ENCODE assay signal across 11 mouse cellular contexts in genomic region chr11:72440597-72440964, GRCm38 (mm10). TPM values are rescaled to one million over a fixed set of nuclear protein-coding genes. Genes with fewer than 3 reads are reported as not detected.
A peak's percentile ranks its signal among the peaks of the same experiment; 100 is the strongest.
DNase-seq lines count a peak whose midpoint lies in the region; ATAC-seq and TF ChIP-seq lines count a peak whose summit lies in the region.
"Not testable (repeated sequence)": the region's sequence is repeated elsewhere in the genome, so short reads cannot be mapped to it uniquely, and the experiment has no call there.
"Had no signal": no experiment of that assay in that cellular context is flagged by ENCODE, and none has a peak within 500 bp of the region (broad histone marks: within the 10 kb centered on the region; RNA-seq: fewer than 3 reads in every experiment).

No protein-coding gene starts in this region.

- peaks cover 33 to 36% of the 10 kb centered on the region in 2 experiments for H3K36me3 ChIP-seq in CH12.LX (replicated peaks in 1 of 2; ENCODE audit: control insufficient read depth in 1 of 2, insufficient read depth in 1 of 2, low read length in 1 of 2)
- peaks cover 13% of the 10 kb centered on the region for H3K36me3 ChIP-seq in embryonic facial prominence, embryonic 11.5 days (replicated peaks; ENCODE audit: control insufficient read depth, insufficient read depth, low read depth, low read length)
- H3K36me3 ChIP-seq in forebrain, postnatal 0 days (ENCODE audit: insufficient read depth): peaks cover 33% of the 10 kb centered on the region
- H3K36me3 ChIP-seq in hindbrain, embryonic 13.5 days: peaks cover 36% of the 10 kb centered on the region
- peaks cover 30% of the 10 kb centered on the region for H3K36me3 ChIP-seq in kidney, postnatal 0 days (ENCODE audit: insufficient read depth, low read length)
- peaks cover 36% of the 10 kb centered on the region for H3K36me3 ChIP-seq in liver, embryonic 15.5 days (replicated peaks)
- peaks cover 33% of the 10 kb centered on the region for H3K36me3 ChIP-seq in midbrain, embryonic 14.5 days (ENCODE audit: control insufficient read depth, insufficient read depth, low read length)
- peaks cover 29% of the 10 kb centered on the region for H3K36me3 ChIP-seq in stomach, embryonic 15.5 days

- TF ChIP-seq CTCF in CH12.LX (conservative IDR thresholded peaks at IDR 0.05 in 1 of 2, IDR thresholded peaks at IDR 0.05 in 1 of 2; ENCODE audit: low read depth in 2 of 2, low read length in 2 of 2); forebrain, postnatal 0 days (IDR thresholded peaks at IDR 0.05; ENCODE audit: low read depth); kidney, postnatal 0 days (IDR thresholded peaks at IDR 0.05; ENCODE audit: low read depth): not testable (repeated sequence)

- H3K27me3 ChIP-seq in CH12.LX (replicated peaks); embryonic facial prominence, embryonic 11.5 days (ENCODE audit: control insufficient read depth, insufficient read depth, low read length); forebrain, postnatal 0 days (ENCODE audit: insufficient read depth, low read length); hindbrain, embryonic 13.5 days; kidney, postnatal 0 days (ENCODE audit: insufficient read depth, low read length); liver, embryonic 15.5 days; midbrain, embryonic 14.5 days (ENCODE audit: control insufficient read depth, insufficient read depth, low read length); stomach, embryonic 15.5 days (replicated peaks): not testable (repeated sequence)

- not testable (repeated sequence) for H3K9me3 ChIP-seq in CH12.LX (replicated peaks; ENCODE audit: low read length); embryonic facial prominence, embryonic 11.5 days (replicated peaks; ENCODE audit: control insufficient read depth, low read length); forebrain, postnatal 0 days (ENCODE audit: low read length); hindbrain, embryonic 13.5 days; kidney, postnatal 0 days (replicated peaks; ENCODE audit: low read length); liver, embryonic 15.5 days (replicated peaks); midbrain, embryonic 14.5 days (ENCODE audit: control insufficient read depth, low read length); stomach, embryonic 15.5 days

- H3K79me2 ChIP-seq in CH12.LX (replicated peaks; ENCODE audit: control insufficient read depth, extremely low read depth, insufficient read depth, poor library complexity, severe bottlenecking): peaks cover 38% of the 10 kb centered on the region

- not testable (repeated sequence) for H3K27ac ChIP-seq in CH12.LX (ENCODE audit: insufficient read depth, low read depth)
- H3K27ac ChIP-seq in embryonic facial prominence, embryonic 11.5 days (replicated peaks; ENCODE audit: low read depth, low read length): peak overlapping the region; percentile 53; the same call in 1 of the 2 replicates
- peak overlapping the region; percentile 97 for H3K27ac ChIP-seq in forebrain, postnatal 0 days (ENCODE audit: low read depth, low read length)
- H3K27ac ChIP-seq in hindbrain, embryonic 13.5 days: peak overlapping the region; percentile 92
- peak overlapping the region; percentile 91 for H3K27ac ChIP-seq in kidney, postnatal 0 days
- H3K27ac ChIP-seq in liver, embryonic 15.5 days (replicated peaks): peak overlapping the region; percentile 66
- H3K27ac ChIP-seq in midbrain, embryonic 14.5 days (replicated peaks; ENCODE audit: low read depth, low read length): peak overlapping the region; percentile 91
- peak overlapping the region; percentile 92 for H3K27ac ChIP-seq in stomach, embryonic 15.5 days

- not testable (repeated sequence) for TF ChIP-seq POLR2A in CH12.LX (IDR thresholded peaks at IDR 0.05; ENCODE audit: low read depth, low read length)

- peak overlapping the region; percentile 88 for H3K9ac ChIP-seq in CH12.LX (ENCODE audit: insufficient read depth, low read depth)
- peak overlapping the region; percentile 90 for H3K9ac ChIP-seq in embryonic facial prominence, embryonic 11.5 days (replicated peaks; ENCODE audit: low read length)
- H3K9ac ChIP-seq in forebrain, postnatal 0 days: peak overlapping the region; percentile 69
- H3K9ac ChIP-seq in hindbrain, embryonic 13.5 days: peak overlapping the region; percentile 91
- peak overlapping the region; percentile 91 for H3K9ac ChIP-seq in kidney, postnatal 0 days (ENCODE audit: low read depth, low read length)
- H3K9ac ChIP-seq in liver, embryonic 15.5 days: peak overlapping the region; percentile 65
- peak overlapping the region; percentile 75 for H3K9ac ChIP-seq in midbrain, embryonic 14.5 days (replicated peaks; ENCODE audit: low read length)
- H3K9ac ChIP-seq in stomach, embryonic 15.5 days: peak overlapping the region; percentile 58

- ATAC-seq in embryonic facial prominence, embryonic 11.5 days (replicated peaks; ENCODE audit: insufficient number of reproducible peaks, low FRiP score, low TSS enrichment, low read depth); kidney, postnatal 0 days (replicated peaks; ENCODE audit: low FRiP score, low read depth); liver, embryonic 15.5 days (ENCODE audit: insufficient read depth); midbrain, embryonic 14.5 days (ENCODE audit: low FRiP score, low TSS enrichment); stomach, embryonic 15.5 days (ENCODE audit: insufficient read depth, low FRiP score, low read depth): not testable (repeated sequence)
- ATAC-seq in forebrain, postnatal 0 days: peak; percentile 47
- ATAC-seq in hindbrain, embryonic 13.5 days (ENCODE audit: low FRiP score): peak; percentile 11; the same call in 1 of the 2 replicates

- H3K4me1 ChIP-seq in CH12.LX (ENCODE audit: control insufficient read depth in 1 of 2, insufficient read depth in 2 of 2): peaks cover 31 to 44% of the 10 kb centered on the region in 2 experiments
- not testable (repeated sequence) for H3K4me1 ChIP-seq in embryonic facial prominence, embryonic 11.5 days (ENCODE audit: control insufficient read depth, insufficient read depth, low read length); forebrain, postnatal 0 days (ENCODE audit: insufficient read depth); kidney, postnatal 0 days (replicated peaks; ENCODE audit: insufficient read depth, low read length); midbrain, embryonic 14.5 days (ENCODE audit: control insufficient read depth, insufficient read depth, low read length)
- H3K4me1 ChIP-seq in hindbrain, embryonic 13.5 days (replicated peaks): peaks cover 18% of the 10 kb centered on the region
- peaks cover 24% of the 10 kb centered on the region for H3K4me1 ChIP-seq in liver, embryonic 15.5 days (replicated peaks)
- H3K4me1 ChIP-seq in stomach, embryonic 15.5 days: peaks cover 13% of the 10 kb centered on the region

- dilution Hi-C loops in CH12.LX (cut with MboI; ENCODE audit: extremely low pct_ligation_motif_present, extremely low pct_unique_long_range_greater_than_20kb, low sequenced_read_pairs): not testable (repeated sequence)

- peak overlapping the region; percentile 54 for H3K4me2 ChIP-seq in CH12.LX (ENCODE audit: insufficient read depth, low read depth, poor library complexity, severe bottlenecking)
- peak overlapping the region; percentile 36 for H3K4me2 ChIP-seq in embryonic facial prominence, embryonic 11.5 days (ENCODE audit: low read depth, low read length)
- H3K4me2 ChIP-seq in forebrain, postnatal 0 days (ENCODE audit: low read depth): peak overlapping the region; percentile 77
- peak overlapping the region; percentile 99 for H3K4me2 ChIP-seq in hindbrain, embryonic 13.5 days
- peak overlapping the region; percentile 97 for H3K4me2 ChIP-seq in kidney, postnatal 0 days (ENCODE audit: low read length)
- peak overlapping the region; percentile 84 for H3K4me2 ChIP-seq in liver, embryonic 15.5 days
- H3K4me2 ChIP-seq in midbrain, embryonic 14.5 days (ENCODE audit: low read length): peak overlapping the region; percentile 86
- peak overlapping the region; percentile 76 for H3K4me2 ChIP-seq in stomach, embryonic 15.5 days

- TF ChIP-seq RAD21 in CH12.LX (IDR thresholded peaks at IDR 0.05; ENCODE audit: low read depth, low read length): not testable (repeated sequence)

- WGBS in embryonic facial prominence, embryonic 11.5 days: 50% methylated on average over 6 of the region's 6 CpGs
- 32% methylated on average over 6 of the region's 6 CpGs for WGBS in forebrain, postnatal 0 days
- WGBS in hindbrain, embryonic 13.5 days: 47% methylated on average over 6 of the region's 6 CpGs
- WGBS in kidney, postnatal 0 days: 46% methylated on average over 6 of the region's 6 CpGs
- WGBS in liver, embryonic 15.5 days (ENCODE audit: insufficient replicate concordance): 26% methylated on average over 6 of the region's 6 CpGs
- WGBS in midbrain, embryonic 14.5 days: 41% methylated on average over 6 of the region's 6 CpGs
- 37% methylated on average over 6 of the region's 6 CpGs for WGBS in stomach, embryonic 15.5 days

- in situ Hi-C loops in CH12.LX (cut with MboI; ENCODE audit: low pct_ligation_motif_present, low pct_unique_long_range_greater_than_20kb, low sequenced_read_pairs): loop anchor here (5.0 to 25.0 kb wide), 2 partner anchors 122 to 572 kb away; partner anchors contain the start of gene Camkk1

- H3K4me3 ChIP-seq in CH12.LX (replicated peaks in 1 of 3; ENCODE audit: low read depth in 2 of 3, low read length in 2 of 3, poor library complexity in 1 of 3): peak overlapping the region; percentile 75 to 91 (median 91)
- H3K4me3 ChIP-seq in embryonic facial prominence, embryonic 11.5 days (ENCODE audit: low read depth, low read length): peak overlapping the region; percentile 89
- peak overlapping the region; percentile 61 for H3K4me3 ChIP-seq in forebrain, postnatal 0 days (ENCODE audit: low read depth, low read length)
- peak overlapping the region; percentile 96 for H3K4me3 ChIP-seq in hindbrain, embryonic 13.5 days
- peak overlapping the region; percentile 77 for H3K4me3 ChIP-seq in kidney, postnatal 0 days (replicated peaks; ENCODE audit: low read depth, low read length)
- H3K4me3 ChIP-seq in liver, embryonic 15.5 days (replicated peaks): peak overlapping the region; percentile 74
- peak overlapping the region; percentile 84 for H3K4me3 ChIP-seq in midbrain, embryonic 14.5 days (replicated peaks; ENCODE audit: low read depth, low read length)
- peak overlapping the region; percentile 69 for H3K4me3 ChIP-seq in stomach, embryonic 15.5 days (replicated peaks)

- not testable (repeated sequence) for TF ChIP-seq EP300 in CH12.LX (IDR thresholded peaks at IDR 0.05; ENCODE audit: low read length)

- not testable (repeated sequence) for DNase-seq in CH12.LX (ENCODE audit: extremely low read depth); embryonic facial prominence, embryonic 11.5 days (ENCODE audit: low spot score); forebrain, postnatal 0 days; kidney, postnatal 0 days (ENCODE audit: low spot score); midbrain, embryonic 14.5 days

RNA-seq across cellular contexts. Expression of gene Mybbp1a, which starts 0.6 kb away (rescaled TPM):
- total RNA-seq in CH12.LX (2012; rRNA removed): 245 and 334 TPM in 2 replicates
- 115 and 174 TPM in 2 replicates for total RNA-seq in CH12.LX (2014; rRNA removed)
- 729 and 816 TPM in 2 replicates for polyA plus RNA-seq in CH12.LX (2012; ENCODE audit: insufficient read length, low read depth)
- polyA plus RNA-seq in embryonic facial prominence, embryonic 11.5 days (2014; fragmentation: Nextera tagmentation; extraction: Ambion mirVana): 171 and 191 TPM in 2 replicates
- total RNA-seq in forebrain, postnatal 0 days (2014; rRNA removed): 36.9 and 38.0 TPM in 2 replicates
- 50.0 and 52.4 TPM in 2 replicates for polyA plus RNA-seq in forebrain, postnatal 0 days (2015; fragmentation: Nextera tagmentation; extraction: Ambion mirVana)
- 74.5 and 79.9 TPM in 2 replicates for polyA plus RNA-seq in hindbrain, embryonic 13.5 days (2015; fragmentation: Nextera tagmentation; extraction: Ambion mirVana)
- 107 and 109 TPM in 2 replicates for polyA plus RNA-seq in kidney, postnatal 0 days (2015; fragmentation: Nextera tagmentation; extraction: Ambion mirVana)
- polyA plus RNA-seq in liver, embryonic 15.5 days (2015; fragmentation: Nextera tagmentation; extraction: Ambion mirVana): 66.0 and 70.7 TPM in 2 replicates
- polyA plus RNA-seq in midbrain, embryonic 14.5 days (2014; fragmentation: Nextera tagmentation; extraction: Ambion mirVana): 52.0 and 66.0 TPM in 2 replicates
- polyA plus RNA-seq in stomach, embryonic 15.5 days (2015; fragmentation: Nextera tagmentation; extraction: Ambion mirVana): 144 and 159 TPM in 2 replicates

RNA-seq across cellular contexts. Expression of gene Ggt6, which starts 5.3 kb away (rescaled TPM):
- total RNA-seq in CH12.LX (2012; rRNA removed): 0.13 TPM in 2 replicates
- not detected in 2 replicates for total RNA-seq in CH12.LX (2014; rRNA removed)
- polyA plus RNA-seq in CH12.LX (2012; ENCODE audit: insufficient read length, low read depth): 0.19 TPM in 1 of 2 replicates, not detected in the other
- polyA plus RNA-seq in embryonic facial prominence, embryonic 11.5 days (2014; fragmentation: Nextera tagmentation; extraction: Ambion mirVana): not detected in 2 replicates
- total RNA-seq in forebrain, postnatal 0 days (2014; rRNA removed): not detected in 2 replicates
- not detected in 2 replicates for polyA plus RNA-seq in forebrain, postnatal 0 days (2015; fragmentation: Nextera tagmentation; extraction: Ambion mirVana)
- not detected in 2 replicates for polyA plus RNA-seq in hindbrain, embryonic 13.5 days (2015; fragmentation: Nextera tagmentation; extraction: Ambion mirVana)
- 3.3 and 3.8 TPM in 2 replicates for polyA plus RNA-seq in kidney, postnatal 0 days (2015; fragmentation: Nextera tagmentation; extraction: Ambion mirVana)
- 0.32 and 0.36 TPM in 2 replicates for polyA plus RNA-seq in liver, embryonic 15.5 days (2015; fragmentation: Nextera tagmentation; extraction: Ambion mirVana)
- not detected in 2 replicates for polyA plus RNA-seq in midbrain, embryonic 14.5 days (2014; fragmentation: Nextera tagmentation; extraction: Ambion mirVana)
- polyA plus RNA-seq in stomach, embryonic 15.5 days (2015; fragmentation: Nextera tagmentation; extraction: Ambion mirVana): 4.7 and 4.8 TPM in 2 replicates
- total RNA-seq: heart, postnatal 4 days; left cerebral cortex, postnatal 14 days; megakaryocyte-erythroid progenitor cell, adult 5-6 weeks had no signal

RNA-seq across cellular contexts. Expression of gene Smtnl2, which starts 29.1 kb away (rescaled TPM):
- total RNA-seq in CH12.LX (2012; rRNA removed): 0.25 and 0.47 TPM in 2 replicates
- total RNA-seq in CH12.LX (2014; rRNA removed): 0.26 and 0.47 TPM in 2 replicates
- polyA plus RNA-seq in CH12.LX (2012; ENCODE audit: insufficient read length, low read depth): 0.10 TPM in 1 of 2 replicates, not detected in the other
- polyA plus RNA-seq in embryonic facial prominence, embryonic 11.5 days (2014; fragmentation: Nextera tagmentation; extraction: Ambion mirVana): 8.0 TPM in 2 replicates
- total RNA-seq in forebrain, postnatal 0 days (2014; rRNA removed): 9.7 and 10.4 TPM in 2 replicates
- polyA plus RNA-seq in forebrain, postnatal 0 days (2015; fragmentation: Nextera tagmentation; extraction: Ambion mirVana): 8.4 and 10.2 TPM in 2 replicates
- 6.2 and 6.4 TPM in 2 replicates for polyA plus RNA-seq in hindbrain, embryonic 13.5 days (2015; fragmentation: Nextera tagmentation; extraction: Ambion mirVana)
- polyA plus RNA-seq in kidney, postnatal 0 days (2015; fragmentation: Nextera tagmentation; extraction: Ambion mirVana): 112 and 129 TPM in 2 replicates
- polyA plus RNA-seq in liver, embryonic 15.5 days (2015; fragmentation: Nextera tagmentation; extraction: Ambion mirVana): 4.2 and 4.5 TPM in 2 replicates
- polyA plus RNA-seq in midbrain, embryonic 14.5 days (2014; fragmentation: Nextera tagmentation; extraction: Ambion mirVana): 2.9 and 4.5 TPM in 2 replicates
- 50.8 and 56.0 TPM in 2 replicates for polyA plus RNA-seq in stomach, embryonic 15.5 days (2015; fragmentation: Nextera tagmentation; extraction: Ambion mirVana)

RNA-seq across cellular contexts. Expression of gene Spns2, which starts 49.1 kb away (rescaled TPM):
- 0.08 and 0.17 TPM in 2 replicates for total RNA-seq in CH12.LX (2012; rRNA removed)
- total RNA-seq in CH12.LX (2014; rRNA removed): 0.07 TPM in 1 of 2 replicates, not detected in the other
- polyA plus RNA-seq in CH12.LX (2012; ENCODE audit: insufficient read length, low read depth): 0.10 and 0.14 TPM in 2 replicates
- 3.0 and 3.2 TPM in 2 replicates for polyA plus RNA-seq in embryonic facial prominence, embryonic 11.5 days (2014; fragmentation: Nextera tagmentation; extraction: Ambion mirVana)
- 38.8 and 40.1 TPM in 2 replicates for total RNA-seq in forebrain, postnatal 0 days (2014; rRNA removed)
- polyA plus RNA-seq in forebrain, postnatal 0 days (2015; fragmentation: Nextera tagmentation; extraction: Ambion mirVana): 6.5 and 6.7 TPM in 2 replicates
- polyA plus RNA-seq in hindbrain, embryonic 13.5 days (2015; fragmentation: Nextera tagmentation; extraction: Ambion mirVana): 8.4 and 9.7 TPM in 2 replicates
- 6.3 and 7.4 TPM in 2 replicates for polyA plus RNA-seq in kidney, postnatal 0 days (2015; fragmentation: Nextera tagmentation; extraction: Ambion mirVana)
- polyA plus RNA-seq in liver, embryonic 15.5 days (2015; fragmentation: Nextera tagmentation; extraction: Ambion mirVana): 4.1 and 5.3 TPM in 2 replicates
- 12.6 TPM in 2 replicates for polyA plus RNA-seq in midbrain, embryonic 14.5 days (2014; fragmentation: Nextera tagmentation; extraction: Ambion mirVana)
- 4.2 and 6.0 TPM in 2 replicates for polyA plus RNA-seq in stomach, embryonic 15.5 days (2015; fragmentation: Nextera tagmentation; extraction: Ambion mirVana)

Comparison
In these comparisons a context has a peak if more than half of its experiments do, and no peak if none do; other contexts are left out.
1. H3K4me2 ChIP-seq: peak in every context shown above with its lines; median percentile 99 in hindbrain, embryonic 13.5 days; 97 in kidney, postnatal 0 days; 86 in midbrain, embryonic 14.5 days; 84 in liver, embryonic 15.5 days; 77 in forebrain, postnatal 0 days; 76 in stomach, embryonic 15.5 days; 54 in CH12.LX; 36 in embryonic facial prominence, embryonic 11.5 days.